Mouse (Mus musculus) skeletal muscle tissue, adult 2 months (tissue): ENCODE results near the gene Fkbp15.

Experiments used
- DNase-seq: peaks from one replicate; pipeline ENCODE4 v3.0.0-alpha.2; 2012; ENCODE audit warnings: low read depth, low spot score

Gene Fkbp15

DNA sequence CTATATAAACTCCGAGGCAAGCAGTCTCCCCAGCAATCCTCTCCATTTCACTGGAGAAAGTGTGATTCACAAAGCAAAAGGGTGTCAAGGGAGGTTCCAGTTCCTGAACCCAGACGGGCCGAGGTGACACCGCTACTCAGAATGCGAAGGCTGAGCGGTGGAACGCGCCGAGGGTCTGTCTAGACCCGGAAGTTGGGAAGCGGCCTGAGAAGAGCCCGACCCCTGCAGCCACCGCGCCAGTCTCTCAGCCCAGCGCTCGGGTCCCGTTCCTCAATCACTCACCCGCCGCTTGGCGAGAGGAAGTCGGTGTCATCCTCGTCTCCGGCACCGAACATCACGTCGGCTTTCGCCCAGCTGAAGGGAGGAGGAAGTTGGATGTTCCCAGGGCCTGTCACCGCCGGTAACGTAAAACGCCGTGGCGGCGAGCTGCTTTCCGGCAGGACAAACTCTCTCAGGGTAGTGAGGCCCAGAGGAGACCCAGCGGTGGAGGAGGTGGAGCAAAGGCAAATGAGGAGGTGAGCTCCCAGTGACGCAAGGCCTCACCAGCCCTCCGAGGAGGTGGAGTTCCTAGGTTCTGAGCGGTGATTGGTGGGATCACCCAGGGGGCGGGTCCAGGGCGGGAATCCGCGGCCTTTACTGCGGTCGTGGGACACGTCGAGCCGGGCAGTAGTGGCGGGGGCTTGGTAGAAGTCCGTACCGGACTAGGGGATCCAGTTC lies at the start of gene Fkbp15, which contains the start of gene Slc31a1:
Gene Fkbp15, minus strand, starts transcription at position 461 of the 717 bp plus-strand sequence.
Gene Slc31a1, plus strand, starts transcription at position 640 of the 717 bp plus-strand sequence.
- peak; percentile 98 for DNase-seq

DNA sequence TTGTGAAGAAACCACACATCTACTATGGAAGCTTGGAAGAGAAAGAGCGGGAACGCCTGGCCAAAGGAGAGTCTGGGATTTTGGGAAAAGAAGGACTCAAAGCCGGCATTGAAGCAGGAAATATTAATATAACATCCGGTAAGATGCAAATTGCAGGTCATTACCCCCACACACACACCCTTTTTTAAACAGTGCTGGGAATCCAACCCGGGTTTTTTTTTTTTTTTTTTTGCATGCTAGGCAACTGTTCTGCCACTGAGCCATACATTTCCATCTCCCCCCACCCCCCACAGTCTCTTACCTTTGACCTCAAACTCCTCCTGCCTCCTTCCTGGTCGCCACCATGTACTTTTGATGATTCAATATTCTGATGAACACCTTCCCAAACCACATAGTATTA lies 49.3 kb upstream of the Fkbp15 start:
- no peak for DNase-seq

DNA sequence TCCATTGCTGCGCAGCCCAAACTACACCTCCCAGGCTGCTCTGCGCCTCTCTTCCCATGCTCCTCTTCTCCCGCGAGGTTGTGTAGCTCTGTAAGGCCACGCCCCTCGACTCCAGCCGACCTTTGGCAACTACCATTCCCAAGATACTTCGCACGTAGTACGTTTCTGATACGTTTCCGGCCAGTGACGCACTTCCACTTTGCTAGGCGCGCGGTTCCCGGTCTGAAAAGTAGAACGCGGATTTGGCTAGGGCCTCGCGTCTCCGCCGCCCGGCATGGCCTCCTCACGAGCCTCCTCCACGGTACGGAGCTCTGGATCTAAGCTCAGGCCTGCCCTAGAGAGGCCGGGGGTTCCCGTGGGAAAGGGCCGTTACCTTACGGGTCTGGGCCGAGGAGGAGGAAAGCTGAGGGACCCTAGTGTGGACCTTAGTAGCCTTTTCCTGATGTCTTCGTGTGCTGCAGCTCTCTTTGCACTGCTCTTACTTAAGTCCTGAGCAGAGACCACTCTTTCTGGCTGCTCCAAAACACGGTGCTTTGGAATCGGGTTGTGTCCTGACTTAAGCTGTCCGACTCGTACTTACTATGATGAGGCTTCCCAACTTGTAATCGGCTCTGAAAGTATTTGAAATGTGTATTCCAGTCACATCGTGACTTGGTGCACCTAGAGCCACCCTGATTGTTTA lies 48.4 kb upstream of the Fkbp15 start, which contains the start of the genes Cdc26 and Prpf4:
Gene Cdc26, minus strand, starts transcription at position 42 of the 682 bp plus-strand sequence.
Gene Prpf4, plus strand, starts transcription at position 197 of the 682 bp plus-strand sequence.
- DNase-seq, result peak; percentile 97

DNA sequence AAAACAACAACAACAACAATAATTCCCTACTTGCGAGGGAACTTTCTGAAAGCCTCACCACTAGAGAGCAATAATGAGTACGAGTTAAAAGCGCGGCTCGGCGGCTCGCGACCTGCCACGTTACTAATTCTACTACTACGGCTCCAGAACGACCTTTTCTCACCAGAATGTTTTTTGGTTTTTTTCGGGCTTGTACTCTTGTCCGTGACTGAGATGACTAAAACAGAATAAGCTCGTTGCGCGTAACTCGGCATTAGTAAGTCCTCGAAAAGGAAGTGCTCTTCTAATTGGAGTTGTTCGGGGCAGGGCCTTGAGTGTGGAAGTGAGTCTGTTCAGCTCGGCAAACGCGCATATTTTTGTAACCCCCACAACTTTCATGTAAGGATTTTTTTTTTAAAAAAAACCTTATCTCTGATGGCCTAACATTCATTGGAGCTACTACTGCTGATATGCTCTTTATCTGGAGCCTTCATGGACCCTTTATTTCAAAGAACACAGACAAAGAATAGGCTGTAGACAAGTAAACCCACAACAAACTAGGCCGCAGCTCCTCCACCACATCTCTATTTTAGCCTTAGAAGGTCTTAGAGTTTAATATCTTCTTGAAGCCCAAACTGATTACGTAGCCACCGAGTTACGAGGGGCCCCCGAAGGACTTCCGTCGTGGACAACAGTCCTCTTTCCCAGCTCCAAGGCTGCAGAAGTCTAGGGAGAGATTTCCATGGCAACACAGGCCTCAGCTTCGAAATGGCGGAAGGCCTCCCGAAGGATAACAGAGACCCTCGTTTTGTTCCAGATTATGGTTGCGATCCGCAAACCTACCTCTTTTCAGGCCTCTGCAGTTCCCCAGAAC lies 47.6 kb upstream of the Fkbp15 start:
- DNase-seq, result peak; percentile 23

DNA sequence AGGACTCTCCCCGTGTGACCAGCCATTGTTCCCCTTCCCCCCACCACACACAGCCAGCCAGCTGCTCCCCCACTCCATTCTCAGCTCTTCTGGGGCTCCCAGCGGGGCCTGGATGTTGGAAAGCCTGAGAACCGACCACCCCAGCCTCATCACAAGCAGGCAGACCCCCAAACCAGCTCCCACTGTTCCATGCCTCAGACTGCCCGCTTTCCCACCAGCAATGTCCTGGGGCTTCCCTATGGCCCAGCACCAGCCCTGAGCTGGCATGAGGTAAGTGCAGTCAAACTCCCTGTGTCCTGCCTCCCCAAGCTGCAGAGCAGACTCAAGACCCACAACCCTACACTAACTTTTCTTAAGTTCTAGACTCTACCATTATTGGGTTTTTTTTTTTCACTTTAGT lies 45.8 kb upstream of the Fkbp15 start:
- no peak for DNase-seq

DNA sequence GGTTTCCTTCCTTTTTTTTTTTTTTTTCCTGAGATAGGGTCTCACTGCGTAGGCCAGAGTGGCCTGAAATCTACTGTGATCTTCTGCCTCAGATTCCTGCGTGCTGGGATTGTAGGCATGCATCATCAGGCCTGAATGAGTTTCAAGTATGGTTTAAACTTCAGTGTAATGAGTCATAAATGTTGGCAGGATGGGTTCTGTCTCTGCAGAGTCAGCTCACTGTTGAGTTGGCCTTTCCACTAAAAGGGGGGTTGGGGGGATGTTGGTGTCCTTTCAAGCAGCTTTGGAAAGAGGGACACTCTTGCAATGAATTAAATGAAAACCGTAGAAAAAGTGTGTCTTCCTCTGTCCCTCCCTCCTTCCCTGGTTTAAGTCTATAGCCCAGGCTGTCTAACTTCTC lies 38.6 kb upstream of the Fkbp15 start:
- DNase-seq, result peak; percentile 17

DNA sequence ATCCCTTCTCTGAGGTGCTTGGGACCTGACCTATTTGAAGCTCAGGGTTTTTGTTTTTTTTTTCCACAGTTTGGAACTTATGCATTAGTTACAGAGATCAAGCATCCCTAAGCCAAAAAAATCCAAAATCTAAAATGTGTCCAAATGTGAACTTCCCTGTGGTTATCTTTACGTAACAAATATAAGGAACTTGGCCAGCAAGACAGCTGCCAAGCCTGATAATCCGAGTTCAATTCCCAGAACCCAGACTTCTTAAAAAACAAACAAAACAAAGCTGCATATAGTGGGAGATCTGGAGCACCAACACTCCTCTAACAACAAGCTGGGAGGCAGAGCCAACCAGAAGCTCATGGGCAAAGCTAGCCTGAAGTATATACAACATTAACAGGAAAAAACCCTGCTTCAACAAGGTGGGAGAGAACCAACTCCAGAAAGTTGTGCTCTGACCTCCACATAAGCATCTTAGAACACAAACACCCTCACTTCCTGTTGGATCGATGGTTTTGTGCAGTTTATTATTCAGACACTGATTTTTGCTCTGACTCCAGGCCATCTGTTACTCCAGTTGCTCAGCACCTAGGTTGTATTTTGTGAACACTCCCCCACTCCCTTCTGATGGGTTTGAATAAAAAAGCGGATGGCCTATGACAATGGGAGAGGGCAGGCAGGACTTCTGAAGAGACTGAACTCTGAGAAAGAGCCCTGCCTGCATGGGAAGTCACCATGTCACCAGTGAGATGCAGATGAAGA lies 37.4 kb upstream of the Fkbp15 start:
- no peak for DNase-seq

DNA sequence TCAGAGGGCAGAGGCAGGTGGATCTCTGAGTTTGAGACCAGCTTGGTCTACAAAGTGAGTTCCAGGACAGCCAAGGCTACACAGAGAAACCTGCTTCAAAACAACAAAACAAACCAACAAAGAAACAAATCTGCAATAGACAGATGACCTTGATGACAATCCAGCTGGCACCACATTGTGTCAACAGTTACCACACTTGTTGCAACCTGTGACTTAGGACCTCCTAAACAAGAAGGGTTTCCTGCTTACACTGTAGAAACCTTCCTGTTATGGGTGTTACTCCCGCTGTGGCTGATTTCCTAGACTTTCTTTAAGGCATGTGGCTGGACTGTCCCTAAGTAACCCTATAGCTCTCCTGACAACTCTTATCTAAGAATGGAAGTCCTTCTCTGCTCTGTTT lies 35.5 kb upstream of the Fkbp15 start:
- DNase-seq, result no peak

DNA sequence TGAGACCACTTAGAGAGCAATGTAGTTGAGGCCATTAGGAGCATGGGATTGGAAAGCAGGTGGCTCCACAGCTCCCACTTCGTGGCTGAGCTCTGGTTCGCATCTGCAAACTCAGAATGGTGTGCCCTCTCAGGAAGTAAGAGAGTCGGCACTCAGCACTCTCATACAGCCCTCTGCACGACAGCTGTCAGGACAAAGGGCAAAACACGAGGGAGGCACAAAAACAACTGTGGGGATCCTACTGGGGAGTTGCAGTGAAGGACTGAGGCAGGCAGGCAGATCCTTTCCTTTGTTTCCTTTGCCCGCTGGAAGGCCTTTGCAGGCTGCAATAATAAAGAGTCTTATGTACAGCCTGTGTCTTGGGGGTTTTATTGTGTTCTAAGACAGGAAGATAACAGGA lies 33.1 kb upstream of the Fkbp15 start:
- DNase-seq, result no peak

DNA sequence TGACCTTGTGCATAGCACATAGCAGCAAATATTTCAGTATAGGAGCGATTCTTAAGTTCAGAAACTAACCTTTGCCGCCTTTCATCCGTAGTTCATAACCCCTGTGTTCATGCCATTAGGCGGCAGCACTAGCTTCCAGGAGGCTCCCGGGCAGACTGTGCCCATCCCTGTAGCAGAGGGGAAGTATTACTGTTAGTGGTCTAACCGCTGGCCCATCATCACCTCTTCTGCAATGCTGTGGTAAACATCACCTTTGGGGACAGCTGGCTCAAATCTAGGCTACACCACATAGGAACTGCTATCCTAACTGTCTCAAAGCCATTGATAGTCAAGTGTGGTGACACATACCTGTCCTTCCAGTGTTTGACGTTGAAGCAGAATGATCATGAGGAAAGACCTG lies 31.5 kb upstream of the Fkbp15 start:
- no peak for DNase-seq

DNA sequence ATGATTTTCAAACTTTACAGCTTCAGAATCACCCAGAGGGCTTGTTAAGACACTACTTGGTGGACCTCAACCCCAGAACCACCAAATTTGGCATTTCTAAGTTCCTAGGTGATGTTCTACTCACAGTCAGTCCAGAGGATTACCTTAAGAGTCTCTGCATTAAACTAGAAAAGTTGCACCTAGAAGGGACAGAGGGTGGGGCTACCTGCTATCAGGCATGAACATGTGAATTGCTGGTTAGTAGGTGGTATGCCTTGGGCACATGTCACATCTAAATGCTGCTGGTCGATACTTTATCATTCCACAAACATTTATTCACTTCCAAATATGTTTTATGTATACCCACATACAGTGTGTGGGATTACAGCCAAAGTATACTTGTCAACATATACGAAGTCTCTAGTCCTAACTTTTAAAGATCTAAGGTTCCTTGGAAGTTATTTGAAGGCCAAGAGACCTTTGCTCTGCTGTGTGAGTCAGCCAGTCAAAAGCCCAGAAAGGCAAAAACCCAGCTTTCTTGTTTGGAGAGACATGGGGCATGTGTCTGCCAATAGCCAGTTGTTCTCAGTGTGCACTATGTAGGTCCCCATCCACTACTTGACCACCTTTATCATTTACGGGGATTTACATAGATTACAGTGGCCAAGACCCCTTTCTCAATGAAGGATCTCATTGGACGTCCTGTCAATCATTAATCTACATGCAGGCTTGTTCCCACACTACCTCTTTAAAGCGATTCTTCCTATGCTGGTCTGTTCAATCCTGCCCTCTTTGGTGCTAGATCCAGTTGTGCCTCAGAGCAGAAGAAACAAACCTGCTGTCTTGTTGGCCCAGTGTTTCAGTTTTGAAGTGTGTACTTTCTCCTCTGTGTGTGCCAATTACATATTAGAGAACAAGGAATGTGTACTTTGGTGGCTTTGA lies 29.5 kb upstream of the Fkbp15 start:
- no peak for DNase-seq

DNA sequence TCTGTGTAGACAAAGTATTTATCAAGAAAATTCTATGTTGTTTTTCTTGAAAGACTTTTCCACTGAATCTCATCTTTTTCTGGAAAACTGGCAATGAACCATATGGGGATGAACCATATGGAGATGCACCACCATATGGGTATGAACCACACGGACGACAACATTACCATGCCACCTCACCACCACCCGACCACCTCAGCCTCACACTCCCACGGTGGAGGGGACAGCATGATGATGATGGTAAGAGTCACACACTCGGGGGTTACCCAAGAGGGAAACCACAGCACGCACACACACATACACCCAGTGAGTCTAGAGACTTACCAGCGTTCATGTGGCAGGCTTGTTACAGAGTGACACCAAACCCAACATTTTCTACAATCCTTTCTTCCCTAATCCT lies 25.1 kb upstream of the Fkbp15 start:
- DNase-seq, result no peak

DNA sequence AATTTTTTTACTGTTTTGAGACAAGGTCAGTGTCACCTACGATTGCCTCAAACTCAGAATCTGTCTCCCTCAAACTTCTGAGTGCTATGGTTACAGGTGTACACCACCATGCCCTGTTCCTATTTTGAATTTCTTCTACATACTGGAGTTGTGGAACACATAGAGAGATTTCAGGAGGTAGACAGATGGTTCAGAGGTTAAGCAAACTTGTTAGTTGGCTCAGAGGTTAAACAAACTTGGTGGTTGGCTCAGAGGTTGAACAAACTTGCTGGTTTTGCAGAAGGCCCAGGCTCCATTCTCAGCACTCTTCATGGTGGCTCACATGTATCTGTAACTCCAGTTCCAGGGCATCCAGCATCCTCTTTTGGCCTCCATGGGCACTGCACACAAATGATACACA lies 23.8 kb upstream of the Fkbp15 start:
- no peak for DNase-seq

DNA sequence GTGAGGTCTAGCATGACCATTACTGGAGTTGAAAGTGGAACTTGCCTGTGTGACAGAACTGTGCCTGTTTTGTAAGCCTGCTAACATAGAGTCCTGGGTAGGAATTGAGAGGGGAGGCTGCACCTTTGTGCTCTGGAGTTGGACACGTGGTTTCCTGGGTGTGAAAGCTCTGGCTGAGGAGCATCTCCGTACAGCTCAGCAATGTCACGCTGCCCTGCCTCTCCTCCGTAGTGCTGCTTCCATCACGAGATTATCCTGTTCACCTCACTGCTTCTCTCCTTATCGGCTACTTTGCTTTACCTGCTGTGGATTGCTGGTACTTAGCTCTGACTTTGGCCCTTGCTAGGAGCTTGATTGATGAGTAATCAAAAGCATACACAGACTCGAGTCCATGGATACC lies 23.4 kb upstream of the Fkbp15 start:
- DNase-seq, result no peak

DNA sequence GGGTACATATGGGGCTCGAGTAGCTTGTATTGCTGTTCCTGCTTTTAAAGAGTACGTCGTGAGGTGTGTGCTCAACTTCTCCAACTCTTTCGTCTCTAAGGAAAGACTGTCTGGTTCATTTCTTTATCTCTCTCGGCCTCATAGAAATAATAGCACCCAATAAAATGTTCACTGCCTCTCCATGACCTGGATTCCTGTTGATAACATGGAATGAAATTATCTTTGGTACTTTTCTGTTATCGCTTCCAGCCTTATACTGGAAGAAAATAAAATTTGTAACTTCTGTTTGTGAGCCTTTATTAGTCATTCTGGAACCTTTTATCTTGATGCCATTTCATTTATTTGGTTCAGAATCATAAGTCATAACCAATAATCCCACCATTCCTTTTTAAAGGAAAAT lies 22.9 kb upstream of the Fkbp15 start:
- no peak for DNase-seq

DNA sequence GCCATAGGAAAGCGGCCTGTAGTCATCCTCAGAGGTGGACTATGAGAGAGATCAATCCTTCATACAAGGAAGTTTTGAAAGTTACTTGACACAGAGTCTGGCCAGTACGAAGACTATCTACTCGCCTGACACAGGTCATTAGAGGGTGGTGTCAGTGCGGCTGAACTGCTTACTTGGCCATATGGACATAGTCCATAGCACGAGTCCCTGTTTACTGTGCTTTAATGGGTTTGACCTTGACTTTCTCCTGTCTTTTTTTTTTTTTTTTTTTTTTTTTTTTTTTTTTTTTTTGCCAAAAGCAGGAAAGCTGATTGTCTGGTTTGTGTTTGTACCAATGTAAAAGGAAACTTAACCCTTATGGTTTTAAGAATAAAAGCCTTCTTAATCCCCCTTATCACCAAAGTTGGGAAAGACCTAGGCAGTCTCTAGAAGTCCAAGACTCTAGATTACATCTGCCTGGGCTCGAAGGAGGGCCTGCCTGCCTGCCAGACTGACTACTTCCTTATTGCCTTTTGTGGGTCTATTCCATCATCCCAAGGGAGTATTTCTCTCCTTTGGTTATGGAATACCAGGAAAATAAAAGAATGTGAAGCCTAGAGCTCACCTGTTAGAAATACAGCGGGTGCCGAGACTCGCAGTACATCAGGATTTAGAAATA lies 19.5 kb upstream of the Fkbp15 start:
- no peak for DNase-seq

DNA sequence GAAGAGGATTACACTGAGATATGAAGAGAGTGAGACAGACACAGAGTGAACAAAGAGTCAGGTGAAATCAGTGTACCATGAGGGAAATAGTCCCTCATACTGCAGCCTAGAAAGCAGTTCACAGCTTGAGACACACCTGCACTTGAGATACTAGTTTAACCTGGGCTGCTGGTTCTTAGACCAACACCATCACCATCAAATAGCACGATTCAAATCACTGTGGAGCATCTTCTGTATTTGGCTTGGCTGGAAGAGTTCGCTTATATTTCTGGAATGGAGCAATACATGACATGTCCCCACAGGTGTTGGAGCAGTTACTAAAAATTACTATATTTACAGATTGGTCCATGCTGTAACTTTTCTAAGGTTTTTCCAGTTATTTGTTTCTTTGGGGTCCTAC lies 15.8 kb upstream of the Fkbp15 start:
- DNase-seq, result no peak

DNA sequence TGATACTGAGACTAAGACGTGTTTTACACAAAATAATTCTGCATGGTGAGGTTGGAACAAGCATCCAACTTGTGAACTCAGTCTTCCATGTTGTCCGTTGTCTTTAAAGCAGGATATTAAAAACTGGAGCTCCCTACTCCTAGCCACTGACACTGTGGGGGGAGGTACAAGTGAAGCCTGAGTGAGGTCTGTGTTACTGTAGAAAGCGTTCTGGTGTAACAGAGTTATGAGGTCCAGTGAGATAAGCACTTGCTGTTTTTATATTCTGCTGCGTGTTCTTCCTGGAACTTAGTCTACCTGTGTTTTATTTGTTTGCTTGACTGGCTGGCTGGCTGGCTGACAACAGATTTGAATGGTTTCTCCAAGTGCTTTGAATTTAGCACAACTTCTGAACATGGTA lies 14.0 kb upstream of the Fkbp15 start:
- DNase-seq, result no peak

DNA sequence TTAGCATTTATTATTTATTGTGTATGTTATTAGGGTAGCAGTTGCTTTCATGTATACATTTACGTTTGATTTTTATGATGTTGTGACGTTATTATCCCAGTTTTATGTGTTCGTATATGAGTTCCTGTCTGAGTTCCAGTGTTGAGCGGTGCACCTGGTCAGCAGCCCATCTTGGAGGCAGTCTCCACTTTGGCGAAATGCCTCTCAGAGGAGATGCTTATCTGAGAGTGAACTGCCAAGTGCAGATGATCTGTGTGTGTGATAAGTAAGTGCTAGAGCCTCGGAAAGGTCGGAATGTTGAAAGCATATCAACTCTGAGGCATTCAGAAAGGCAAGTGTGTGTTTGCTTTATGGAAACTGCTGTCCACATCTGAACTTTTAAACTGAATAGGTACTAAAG lies 13.3 kb upstream of the Fkbp15 start:
- DNase-seq, result no peak
